Mouse (Mus musculus): ENCODE data around the gene Mgat4b.

Mgat4b gene

GRCm38 (mm10) chr11:50201590-50201989, 9.1 kb upstream of the Mgat4b start:
- DNase-seq = no peak

GRCm38 (mm10) chr11:50203302-50203827, 7.3 kb upstream of the Mgat4b start:
- DNase-seq = no peak

- no peak for DNase-seq
These were observed 5.3 kb upstream of the Mgat4b start for GRCm38 (mm10) chr11:50205434-50205833.

- no peak for DNase-seq
These were observed 4.7 kb upstream of the Mgat4b start for GRCm38 (mm10) chr11:50206037-50206436.

DNA sequence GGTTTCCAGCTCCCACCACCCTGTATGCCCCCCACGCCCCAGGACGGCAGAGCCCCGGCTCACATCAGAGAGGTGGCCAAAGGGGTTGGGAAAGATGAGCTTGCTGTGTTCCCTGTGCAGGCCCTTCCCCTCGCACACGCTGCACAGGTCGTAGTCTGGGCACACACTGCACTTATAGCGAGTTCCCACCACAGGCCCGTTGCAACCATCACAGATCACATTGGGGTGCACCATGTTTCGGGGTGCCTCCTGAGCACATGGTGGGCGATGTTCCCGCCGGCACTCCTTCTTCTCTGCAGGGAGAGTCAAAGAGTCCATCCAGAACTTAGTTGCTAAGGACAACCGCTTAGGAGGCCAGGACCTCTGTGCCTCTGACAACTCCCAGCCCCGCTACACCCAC, 3.3 kb upstream of the Mgat4b start:
- no peak for DNase-seq

DNA sequence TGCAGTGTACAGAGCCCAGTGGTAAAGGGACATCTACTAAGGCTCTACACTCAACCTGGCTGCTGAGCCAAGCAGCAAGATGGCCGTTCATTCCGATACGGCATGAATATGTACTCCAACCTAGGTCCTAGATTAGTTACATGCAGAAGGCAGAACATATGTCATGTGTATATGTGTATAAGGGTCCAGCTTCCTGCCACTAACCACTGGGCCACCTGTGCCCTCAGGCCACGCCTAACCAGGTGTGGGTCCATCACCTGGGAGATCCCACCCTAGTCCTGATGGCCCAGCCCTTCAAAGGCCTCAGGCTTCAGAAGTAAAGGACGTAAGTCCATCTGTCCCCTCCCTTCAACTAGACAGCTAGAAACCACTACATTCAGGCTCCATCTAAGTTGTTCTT, 2.7 kb upstream of the Mgat4b start:
- no peak for DNase-seq

GRCm38 (mm10) chr11:50210101-50210504, 587 bp upstream of the Mgat4b start:
- peak; percentile 90 for DNase-seq

DNA sequence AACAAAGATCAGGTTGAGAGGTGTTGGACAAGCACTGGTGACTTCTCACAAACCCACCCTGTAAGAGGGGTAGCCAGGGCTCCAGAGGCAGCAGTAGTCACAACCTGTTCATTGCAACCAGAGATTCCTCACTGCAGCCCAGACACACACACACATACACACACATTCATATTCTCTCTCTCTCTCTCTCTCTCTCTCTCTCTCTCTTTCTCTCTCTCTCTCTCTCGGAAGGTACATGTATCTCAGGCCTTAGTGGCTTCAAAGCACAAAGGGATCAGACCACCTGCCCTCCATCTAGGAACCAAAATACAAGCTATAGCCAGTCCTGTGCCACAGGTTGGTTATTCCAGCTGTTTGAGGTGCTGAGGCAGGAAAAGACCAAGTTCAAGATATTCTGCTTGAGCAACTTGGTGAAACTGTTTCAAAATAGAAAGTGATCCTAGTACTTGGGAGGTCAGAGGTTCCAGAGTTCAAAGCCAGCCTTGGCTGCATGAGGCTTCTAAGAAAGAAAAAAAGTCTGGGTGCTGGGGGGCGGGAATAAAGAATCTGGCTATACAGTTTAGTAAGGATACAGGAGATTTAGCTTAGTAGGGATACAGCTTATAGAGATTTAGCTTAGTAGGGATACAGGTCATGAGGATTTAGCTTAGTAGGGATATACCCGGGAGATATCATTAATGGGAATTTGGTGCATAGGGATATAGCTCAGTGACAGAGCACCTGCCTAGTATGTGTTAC, 801 bp downstream of the Mgat4b start:
- DNase-seq = no peak

DNA sequence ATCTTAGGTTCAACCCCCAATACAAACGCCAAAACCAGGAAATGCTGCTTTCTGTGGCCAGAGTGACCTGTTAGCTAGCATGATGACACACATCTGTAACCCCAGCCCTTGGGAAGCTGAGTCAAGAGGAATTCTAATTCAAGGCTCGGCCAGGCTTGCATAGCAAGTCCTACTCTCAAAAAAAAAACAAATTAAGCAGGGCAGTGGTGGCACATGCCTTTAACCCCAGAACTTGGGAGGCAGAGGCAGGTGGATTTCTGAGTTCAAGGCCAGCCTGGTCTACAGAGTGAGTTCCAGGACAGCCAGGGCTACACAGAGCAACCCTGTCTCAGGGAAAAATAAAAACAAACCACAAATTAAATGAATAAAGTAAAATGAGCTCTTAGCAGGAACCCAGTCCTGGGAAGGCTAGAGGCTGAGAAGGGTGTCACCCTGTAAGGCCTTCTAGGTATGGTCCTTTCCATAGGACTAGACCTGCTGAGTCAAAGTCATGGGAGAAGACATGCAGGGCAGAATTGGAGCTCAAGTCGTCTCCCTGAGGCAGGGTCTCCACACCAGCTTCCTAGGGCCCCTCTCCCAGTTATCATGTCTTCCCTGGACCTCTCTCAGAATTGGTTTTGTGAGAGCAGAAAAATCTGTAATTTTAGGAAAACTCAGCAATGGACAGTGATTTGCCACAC, 1.5 kb downstream of the Mgat4b start:
- DNase-seq = no peak

DNA sequence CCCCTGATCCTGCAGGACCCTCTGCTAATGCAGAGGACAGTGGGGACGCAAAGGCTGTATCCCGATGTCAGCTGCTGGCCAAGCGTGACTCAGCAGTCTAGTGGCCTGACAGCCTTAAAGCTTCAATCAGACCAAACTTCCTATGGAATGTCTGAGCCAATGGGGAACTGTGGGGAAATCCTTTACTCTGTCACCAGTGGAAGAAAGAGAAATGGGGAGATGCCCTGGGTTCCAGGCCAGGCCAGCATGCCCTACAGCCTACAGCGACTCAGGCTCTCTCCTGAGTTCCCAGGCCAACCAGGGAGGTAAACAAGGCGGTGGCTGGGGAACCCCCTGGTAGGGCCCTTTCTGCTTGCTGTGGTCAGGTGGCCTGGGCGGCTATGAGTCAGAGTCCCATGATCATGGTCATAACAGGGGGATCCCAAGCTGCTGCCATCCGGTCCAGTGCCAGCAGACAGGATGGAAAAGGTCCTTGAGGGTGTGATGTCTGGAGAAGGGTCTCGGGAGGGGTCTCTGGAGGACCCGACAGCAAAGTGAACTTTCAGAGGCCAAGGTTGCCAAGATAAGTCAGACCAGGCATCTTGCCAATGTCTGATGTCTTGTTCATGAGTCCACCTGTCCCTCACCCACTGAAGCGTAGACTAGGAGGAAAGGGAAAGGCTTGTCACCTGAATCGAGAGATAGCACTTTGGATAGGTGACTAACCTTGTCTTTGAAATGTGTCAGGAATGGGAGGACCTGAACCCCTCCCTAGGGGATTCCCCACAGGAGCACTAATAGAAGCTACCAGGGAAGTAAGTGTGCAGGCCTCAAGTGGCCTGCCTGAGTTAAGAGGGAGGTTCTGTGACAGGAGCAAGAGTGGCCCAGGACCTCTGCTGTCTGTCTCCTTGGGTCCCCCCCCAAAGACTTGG, 2.4 kb downstream of the Mgat4b start:
- DNase-seq = peak; percentile 72

GRCm38 (mm10) chr11:50214631-50215030, 3.9 kb downstream of the Mgat4b start:
- DNase-seq = no peak

GRCm38 (mm10) chr11:50215633-50216032, 4.9 kb downstream of the Mgat4b start:
- DNase-seq = no peak

DNA sequence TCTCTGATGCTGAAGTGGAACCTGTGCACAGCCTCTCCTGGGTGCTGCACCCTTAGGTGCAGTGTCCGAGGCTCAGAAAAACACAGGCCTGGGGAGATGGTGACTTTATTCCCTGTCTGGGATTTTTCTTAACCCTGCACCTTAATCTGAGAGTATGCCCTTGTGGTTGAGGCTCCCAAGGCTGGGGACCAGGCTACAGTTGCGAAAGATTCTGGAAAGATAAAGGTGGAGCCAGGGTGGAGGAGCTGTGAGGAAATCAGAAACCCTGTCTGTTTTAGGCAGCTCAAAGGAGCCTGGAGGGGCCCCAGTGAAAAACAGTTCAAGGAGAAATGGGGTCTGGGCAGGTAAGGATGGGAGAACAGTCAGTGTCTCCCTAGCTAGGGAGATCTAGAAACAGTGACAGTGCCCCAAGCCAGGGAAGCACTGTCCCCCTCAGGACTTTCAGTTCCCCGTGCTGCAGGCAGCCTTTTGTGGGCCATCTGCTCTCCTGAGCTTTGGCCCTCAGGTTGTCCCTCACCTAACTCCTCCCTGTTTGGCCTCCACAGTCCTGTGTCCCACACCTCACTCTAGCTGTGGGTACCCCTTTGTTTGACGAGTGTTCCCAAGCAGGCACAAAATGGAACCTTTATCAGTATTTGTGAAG, 6.2 kb downstream of the Mgat4b start:
- DNase-seq = no peak

DNA sequence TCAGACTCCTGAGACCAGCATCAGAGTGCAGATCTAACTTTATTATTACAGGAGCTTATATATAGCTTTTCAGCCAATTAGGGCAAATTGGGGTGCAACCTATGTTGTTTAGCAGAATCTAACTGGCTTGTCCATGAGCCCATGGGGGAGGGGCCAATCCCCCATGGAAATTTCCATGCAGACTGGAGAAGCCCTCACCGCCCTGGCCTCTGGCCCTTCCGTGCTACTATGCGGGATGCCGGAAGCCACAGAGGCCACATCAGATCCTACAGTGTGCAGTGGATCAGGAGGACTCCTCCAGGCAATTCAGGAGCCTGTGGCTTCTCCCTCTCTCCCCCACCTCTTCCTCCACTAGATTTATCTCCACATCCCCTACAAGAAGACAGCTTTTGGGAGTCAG, 7.1 kb downstream of the Mgat4b start:
- DNase-seq = no peak

DNA sequence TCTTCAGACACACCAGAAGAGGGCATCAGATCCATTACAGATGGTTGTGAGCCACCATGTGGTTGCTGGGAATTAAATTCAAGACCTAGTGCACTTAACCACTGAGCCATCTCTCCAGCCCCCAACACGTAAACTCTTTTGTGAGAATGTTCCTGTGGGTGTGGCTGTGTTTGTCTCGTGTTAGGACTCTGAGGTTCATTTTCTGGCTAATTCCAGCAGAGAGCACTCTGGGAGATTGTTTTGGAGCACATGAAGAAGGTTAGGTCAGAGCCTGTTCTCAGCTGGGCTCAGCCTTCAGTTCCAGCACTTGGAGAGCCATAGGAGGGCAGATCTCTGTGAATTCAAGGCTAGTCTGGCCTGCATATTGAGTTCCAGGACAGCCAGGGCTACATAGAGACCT, 9.1 kb downstream of the Mgat4b start:
- no peak for DNase-seq

- DNase-seq = no peak
These were observed 12.0 kb downstream of the Mgat4b start for GRCm38 (mm10) chr11:50222559-50223276.

DNA sequence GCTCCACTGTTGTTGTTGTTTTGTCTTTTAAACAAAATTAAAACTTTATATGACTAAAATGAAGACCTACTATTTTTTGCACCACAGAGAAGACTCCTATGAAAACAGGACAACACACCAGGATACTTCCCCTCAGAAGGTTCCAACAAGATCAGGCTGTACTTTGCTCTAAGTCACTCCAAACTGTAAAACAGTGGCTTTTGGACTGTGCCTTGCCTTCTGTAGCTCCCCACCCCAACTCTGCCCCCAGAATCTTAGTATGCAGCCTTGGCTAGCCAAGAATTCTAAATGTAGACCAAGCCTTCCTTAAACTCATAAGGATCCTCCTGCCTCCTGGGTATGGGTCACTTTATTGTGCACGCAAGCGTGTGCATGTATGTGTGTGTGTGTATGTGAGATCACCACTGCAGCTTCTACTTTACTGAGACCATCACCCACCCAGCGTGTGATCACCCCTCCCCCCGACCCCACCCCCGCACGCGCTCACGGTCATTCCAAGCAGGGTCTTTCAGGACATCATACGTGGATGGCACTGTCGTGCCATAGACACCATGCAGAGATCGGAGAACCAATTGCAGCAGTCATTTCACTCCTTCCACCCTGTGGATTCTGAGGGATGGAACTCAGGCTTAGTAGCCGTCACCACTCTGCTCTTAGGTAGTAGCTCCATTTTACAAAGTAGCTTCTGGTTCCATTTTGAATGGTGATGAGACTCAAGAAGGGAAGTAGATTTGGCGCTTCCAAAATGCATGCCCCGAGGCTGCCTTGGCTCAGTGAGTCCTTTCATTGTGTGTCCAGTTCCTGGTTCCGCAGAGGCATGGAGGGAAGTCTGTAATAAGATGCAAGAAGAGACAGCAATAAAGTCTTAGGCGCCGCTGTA, 13.3 kb downstream of the Mgat4b start:
- DNase-seq = no peak

DNA sequence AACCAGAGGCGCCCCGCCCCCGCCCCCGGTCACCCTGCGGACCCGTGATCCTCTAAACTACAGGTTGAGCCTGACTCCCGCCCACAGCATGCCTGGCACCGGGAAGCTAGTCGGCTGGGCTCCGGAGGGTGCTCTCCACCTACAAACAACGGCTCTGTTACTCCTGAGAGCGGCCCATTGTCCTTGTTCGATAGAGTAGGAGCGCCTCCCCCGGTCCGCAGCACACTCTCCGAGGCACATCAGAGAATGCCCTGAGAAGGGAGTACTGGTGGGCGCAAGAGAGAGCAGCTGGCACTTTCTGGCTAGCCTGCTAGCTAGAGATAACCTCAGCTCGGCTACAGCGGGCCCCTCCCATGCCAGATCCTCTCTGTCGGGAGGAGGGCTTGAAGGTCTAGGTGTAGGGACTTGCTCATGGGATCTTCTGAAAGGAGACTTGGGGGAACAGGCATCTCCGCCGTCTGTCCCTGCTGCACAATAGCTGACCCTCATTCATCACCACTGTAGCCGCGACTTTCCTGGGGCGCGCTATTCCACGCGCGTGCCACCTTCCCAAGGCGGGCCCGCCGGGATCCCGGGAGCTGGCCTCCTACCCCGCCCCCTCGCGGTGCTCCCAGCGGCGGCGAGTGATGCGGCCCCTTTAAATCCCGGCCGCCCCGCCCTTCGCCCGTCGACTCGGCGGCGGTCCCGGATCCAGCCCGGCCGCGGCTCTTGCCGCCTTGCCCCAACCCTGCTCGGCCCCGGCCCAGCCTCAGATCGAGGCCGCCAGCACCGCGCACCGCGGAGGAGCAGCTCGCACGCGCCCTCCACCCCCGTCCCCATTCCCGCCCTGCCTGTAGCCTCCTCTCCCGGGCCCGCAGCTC, 14.2 kb downstream of the Mgat4b start:
- peak; percentile 89 for DNase-seq

DNA sequence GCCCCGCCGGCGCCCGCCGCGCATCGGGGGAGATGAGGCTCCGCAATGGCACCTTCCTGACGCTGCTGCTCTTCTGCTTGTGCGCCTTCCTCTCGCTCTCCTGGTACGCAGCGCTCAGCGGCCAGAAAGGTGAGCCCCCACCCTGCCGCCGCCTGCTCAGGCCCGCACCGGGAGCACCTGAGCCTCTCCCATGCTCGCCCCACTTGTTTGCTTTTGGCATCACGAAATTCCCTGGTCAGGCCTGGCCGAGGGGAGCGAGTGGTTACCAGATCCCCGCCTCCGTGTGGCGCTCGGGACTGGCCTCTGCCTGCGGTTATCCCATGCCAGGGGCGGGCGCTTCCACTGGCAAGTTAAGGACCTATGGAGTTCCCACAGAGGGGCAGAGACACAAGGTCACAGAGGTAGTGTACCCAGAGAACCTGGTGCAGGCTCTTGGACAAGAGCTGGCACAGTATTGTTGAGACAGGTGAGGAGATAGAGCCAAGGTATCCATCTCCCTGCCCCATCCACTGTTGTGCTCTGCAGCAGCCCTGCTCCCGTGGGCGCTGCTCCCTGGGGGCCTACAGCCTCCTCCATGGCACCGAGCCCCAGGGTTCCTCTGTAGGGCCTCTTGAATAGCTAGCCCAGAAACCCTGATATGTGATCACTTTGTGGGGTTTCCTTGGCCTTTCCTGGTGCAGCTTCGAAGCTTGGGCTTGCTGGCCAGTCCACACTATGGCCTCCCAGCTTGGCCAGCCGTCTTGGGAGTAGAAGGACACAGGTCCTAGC, 15.1 kb downstream of the Mgat4b start:
- no peak for DNase-seq
